Mouse (Mus musculus) B cell, adult 67 days (primary cell): ENCODE data around the gene Sipa1. TPM values are rescaled to one million over a fixed set of nuclear protein-coding genes. Genes with fewer than 3 reads are reported as not detected.

Experiments
- total RNA-seq, 2 experiments: library from RNA; stranded (reverse); gene quantifications; 4 replicates each; pipeline ENCODE4 v1.2.4; 2023

The Sipa1 gene
- 100 to 1,000 TPM; 661 to 707 TPM for total RNA-seq

DNA sequence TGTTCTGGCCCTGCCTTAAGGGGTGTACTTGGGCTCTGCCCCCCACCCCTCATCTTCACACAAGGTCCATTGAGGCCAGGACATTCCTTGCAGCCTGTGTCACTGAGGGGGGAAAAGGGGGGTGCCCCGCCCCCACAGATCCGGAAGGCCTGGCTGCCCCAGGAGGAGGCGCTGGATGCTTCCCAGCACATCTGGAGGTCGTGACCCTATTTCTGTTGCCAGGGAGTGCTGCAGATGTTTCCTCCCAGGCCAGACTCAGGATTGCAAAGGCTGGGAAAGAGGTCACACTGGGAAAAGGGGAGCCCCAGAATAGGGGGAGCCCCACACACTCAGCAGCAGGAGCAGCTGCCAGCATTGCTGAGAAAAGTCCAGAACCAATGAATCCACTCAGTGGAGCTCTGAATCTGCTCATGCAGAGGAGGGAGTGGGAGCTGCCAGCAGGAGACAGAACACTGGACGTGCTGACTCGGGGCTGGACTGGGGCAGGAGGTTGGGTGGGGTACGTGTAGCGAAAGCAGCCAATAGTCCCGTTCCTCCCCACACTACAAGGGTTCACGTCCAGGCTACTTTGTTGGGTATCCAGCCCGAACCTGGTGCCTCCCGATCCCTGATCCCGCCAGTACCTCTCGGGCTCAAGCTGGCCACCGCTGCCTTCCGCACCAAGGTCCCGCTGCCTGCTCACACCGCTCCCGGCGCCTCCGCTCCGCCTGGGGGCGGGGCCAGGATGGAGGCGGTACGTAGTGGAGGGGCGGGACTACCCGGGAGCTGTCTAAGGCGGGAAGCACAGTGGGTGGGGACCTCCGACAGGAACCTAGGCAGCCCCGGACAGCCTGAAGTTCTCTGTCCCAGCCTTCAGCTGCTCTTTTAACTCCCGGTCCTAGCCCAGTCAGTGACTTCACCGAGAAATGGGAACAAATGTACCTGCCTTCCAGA lies at the start of gene Sipa1:
Gene Sipa1, minus strand, starts transcription at position 727 of the 933 bp plus-strand sequence.

DNA sequence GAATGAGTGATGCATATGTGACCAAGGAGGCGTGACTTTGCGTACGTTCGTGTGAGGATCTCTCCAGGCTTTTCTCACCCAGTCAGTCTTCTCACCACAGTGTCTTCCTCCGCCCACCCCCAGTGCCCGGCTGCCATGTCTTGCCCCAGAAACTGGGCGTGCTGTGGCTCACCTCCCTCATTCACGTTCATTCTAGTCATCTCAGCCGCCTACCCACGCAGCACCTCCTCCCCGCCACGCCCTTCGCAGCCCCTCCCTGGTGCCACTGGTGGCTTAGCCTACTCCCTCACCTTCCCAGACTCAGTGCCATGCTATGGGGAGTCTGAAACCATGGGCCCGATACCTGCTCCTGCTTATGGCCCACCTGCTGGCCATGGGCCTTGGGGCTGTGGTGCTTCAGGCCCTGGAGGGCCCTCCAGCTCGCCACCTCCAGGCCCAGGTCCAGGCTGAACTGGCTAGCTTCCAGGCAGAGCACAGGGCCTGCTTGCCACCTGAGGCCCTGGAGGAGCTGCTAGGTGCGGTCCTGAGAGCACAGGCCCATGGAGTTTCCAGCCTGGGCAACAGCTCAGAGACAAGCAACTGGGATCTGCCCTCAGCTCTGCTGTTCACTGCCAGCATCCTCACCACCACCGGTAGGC lies 40.8 kb upstream of the Sipa1 start, which contains the start of gene Kcnk7:
Gene Kcnk7, plus strand, starts transcription at position 205 of the 638 bp plus-strand sequence.

DNA sequence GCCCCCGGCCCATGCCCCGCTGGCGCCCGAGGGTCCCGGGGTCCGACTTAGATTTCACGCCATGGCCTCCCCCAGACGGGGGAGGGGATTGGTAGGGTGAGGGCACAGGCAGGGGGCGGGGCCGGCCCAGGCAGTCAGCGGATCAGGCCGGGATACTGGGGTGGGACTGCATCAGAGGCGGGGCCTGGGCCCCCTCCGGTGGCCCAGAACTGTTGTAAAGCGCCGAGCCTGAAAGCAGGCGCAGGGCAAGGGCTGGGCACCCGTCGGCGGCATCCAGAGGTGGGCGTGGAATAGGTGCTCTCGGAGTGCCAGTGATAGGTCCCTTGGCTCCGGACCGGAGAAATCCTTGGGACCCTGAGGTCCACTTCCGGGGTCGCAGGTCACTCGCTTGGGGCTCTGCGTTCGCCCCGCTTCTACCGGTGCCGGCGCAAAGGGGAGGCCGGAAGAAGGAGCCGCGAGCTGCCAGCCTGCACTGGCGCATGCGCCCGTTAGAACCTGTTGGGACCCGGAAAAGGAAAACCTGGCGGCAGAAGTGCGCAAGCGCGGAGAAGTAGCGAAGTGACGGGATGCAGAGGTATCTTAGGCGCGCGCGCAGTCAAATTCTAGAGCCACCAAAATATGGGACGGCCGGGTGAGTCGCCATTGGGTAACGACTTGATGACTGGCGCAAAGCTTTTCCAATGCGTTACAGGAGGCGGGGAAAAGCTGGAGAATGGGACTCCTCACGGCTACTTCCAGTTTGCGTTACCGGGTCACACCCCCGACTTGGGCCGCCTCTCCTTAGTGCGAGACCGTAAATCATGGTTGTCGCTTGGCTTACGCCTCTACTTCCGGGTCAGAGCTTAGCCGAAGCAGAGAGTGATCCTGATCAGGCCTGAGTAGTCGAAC lies 24.9 kb upstream of the Sipa1 start, which contains the start of the genes Map3k11 and Pcnx3:
Gene Map3k11, plus strand, starts transcription at position 543 of the 888 bp plus-strand sequence.
Gene Pcnx3, minus strand, starts transcription at position 709 of the 888 bp plus-strand sequence.

DNA sequence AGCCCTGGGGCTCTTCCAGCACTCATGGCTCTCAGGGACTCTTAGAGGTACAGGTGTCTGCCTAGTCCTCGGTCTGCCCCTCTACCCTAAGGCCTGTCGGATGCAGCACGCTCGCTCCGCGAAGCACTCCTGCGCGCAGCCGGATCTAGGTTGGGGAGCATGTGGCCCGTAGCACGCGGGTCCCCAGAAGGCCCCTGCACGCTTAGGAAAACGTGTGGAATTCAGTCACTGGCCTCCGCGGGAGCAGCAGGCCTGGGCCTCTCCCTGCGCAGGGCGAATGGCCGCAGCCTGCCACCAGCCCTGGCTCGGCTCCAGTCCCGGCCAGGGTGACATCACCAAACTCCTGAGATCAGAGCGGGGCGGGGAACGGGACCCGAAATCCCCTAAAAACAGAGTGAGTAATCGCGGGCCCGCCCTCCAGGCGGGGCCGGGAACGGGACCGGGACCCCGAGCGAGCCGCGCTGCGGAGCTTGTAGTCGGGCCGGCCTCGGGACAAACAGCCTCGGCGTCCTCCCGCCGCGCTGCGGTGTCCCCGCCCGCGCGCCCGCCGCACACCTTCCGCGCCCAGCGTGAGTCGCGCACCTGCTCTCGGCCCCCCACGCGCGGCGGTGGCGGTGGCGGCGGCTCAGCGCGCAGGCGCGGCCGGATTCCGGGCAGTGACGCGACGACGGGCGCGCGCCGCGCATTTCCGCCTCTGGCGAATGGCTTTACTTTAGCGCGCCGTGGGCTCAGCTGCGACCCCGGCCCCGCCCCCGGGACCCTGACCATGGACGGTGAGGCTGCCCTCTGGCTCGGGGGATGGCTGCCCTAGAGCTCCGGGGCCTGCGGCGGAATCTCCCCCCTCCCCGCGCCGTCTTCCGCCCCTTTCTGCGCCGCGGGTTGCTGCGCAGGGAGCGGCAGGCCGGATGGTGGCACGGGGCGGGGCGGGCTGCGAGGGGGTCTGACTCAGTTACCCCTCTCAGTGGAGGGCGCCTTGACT lies 26.1 kb downstream of the Sipa1 start, which contains the start of gene Rela:
Gene Rela, plus strand, starts transcription at position 415 of the 979 bp plus-strand sequence.

DNA sequence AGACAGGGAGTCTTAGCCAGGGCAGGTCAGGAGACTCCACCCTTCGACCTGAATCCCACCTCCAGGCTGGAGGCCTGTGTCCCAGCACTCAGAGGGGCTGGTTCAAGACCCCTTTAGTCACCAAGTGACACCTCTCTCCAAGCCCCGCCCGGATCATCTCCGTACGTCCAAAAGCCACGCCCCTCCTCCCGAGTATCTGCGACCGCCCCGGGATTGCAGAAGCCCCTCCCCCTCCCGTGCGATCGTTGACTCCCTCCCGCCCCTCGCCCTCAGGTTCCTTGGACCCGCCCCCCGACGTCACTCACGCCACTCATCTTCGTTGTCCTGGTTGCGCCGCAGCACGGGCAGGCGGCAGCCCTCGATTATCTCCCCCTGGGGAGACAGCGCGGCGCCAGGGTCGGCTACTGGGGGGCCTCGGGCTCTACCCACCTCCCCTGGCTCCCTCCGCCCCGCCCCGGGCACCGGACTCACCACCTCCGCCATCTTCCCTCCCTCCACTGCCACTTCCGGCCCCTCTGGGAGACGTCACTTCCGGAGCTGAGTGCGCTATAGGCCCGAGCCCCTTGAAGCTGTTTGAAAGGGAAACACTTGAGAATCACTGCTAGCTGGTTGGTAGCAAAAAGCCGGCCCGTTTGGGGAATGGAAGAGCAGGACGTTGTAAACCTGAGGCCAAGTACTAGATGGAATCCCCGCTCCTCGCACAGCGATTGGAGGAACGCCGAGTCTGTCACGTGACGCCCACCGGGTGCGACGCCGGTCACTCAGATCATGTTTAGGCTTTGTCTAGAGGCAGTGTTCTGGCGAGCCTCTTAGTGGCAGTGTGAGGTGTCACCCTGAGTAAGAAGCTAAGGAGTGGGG lies 53.7 kb downstream of the Sipa1 start, which contains the start of gene Kat5:
Gene Kat5, minus strand, starts transcription at position 691 of the 858 bp plus-strand sequence.

DNA sequence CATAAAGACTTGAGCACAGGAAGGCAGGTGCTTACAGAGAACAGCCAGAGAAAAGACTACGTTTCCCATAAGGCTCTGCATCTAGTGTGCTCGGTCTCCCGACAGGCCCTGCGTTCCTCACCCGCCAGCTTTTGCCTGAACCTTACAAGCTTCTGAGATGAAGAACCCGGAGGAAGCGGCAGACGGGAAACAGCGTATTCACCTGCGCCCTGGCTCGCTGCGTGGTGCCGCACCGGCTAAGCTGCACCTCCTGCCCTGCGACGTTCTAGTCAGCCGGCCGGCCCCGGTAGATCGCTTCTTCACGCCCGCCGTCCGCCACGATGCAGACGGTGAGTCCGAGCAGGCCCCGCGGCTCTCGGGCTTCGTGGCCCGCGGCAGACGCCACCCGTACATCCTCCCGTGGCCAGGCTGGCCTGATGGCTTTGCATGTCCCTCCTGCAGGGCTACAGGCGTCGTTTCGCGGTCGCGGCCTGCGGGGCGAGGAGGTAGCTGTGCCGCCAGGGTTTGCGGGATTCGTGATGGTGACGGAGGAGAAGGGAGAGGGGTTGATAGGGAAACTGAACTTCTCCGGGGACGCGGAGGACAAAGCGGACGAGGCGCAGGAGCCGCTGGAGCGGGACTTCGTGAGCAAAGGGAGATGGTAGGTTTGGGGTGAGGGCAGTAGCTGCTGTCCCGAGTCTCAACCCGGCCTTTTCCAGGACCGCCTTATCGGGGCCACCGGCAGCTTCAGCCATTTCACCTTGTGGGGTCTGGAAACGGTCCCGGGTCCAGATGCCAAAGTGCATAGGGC lies 61.6 kb downstream of the Sipa1 start, which contains the start of gene Rnaseh2c:
Gene Rnaseh2c, plus strand, starts transcription at position 122 of the 790 bp plus-strand sequence.

Other genes with a start within 250 kb of the Sipa1 start
- 100 to 1,000 TPM; 174 to 177 TPM for gene Drap1, start 238.7 kb downstream of the Sipa1 start, total RNA-seq
- gene AI837181, start 238.6 kb downstream of the Sipa1 start, total RNA-seq = 10 to 100 TPM; 59.5 to 60.9 TPM
- gene Fosl1, start 216.2 kb downstream of the Sipa1 start, total RNA-seq = 1 to 10 TPM in 1 of 2 experiments, not detected in 1; 1.3 TPM
- 1 to 10 TPM; 3.1 to 3.6 TPM for gene Ccdc85b, start 205.8 kb downstream of the Sipa1 start, total RNA-seq
- 100 to 1,000 TPM; 115 to 174 TPM for gene Fibp, start 203.1 kb downstream of the Sipa1 start, total RNA-seq
- gene Ctsw, start 195.2 kb downstream of the Sipa1 start, total RNA-seq = 1 to 10 TPM; 2.0 to 3.3 TPM
- 1 to 10 TPM in 1 of 2 experiments, not detected in 1; 1.5 TPM for gene Efemp2, start 189.8 kb downstream of the Sipa1 start, total RNA-seq
- gene Mus81, start 175.3 kb downstream of the Sipa1 start, total RNA-seq = 10 to 100 TPM; 39.6 to 51.8 TPM
- gene Cfl1, start 173.3 kb downstream of the Sipa1 start, total RNA-seq = 1,000 to 10,000 TPM; 1,245 to 1,301 TPM
- 1 to 10 TPM; 3.5 to 4.9 TPM for gene 1700020D05Rik, start 159.9 kb downstream of the Sipa1 start, total RNA-seq
- gene Snx32, start 153.2 kb downstream of the Sipa1 start, total RNA-seq = 10 to 100 TPM; 10.4 to 14.2 TPM
- gene Ovol1, start 103.1 kb downstream of the Sipa1 start, total RNA-seq = not detected
- gene Ap5b1, start 95.7 kb downstream of the Sipa1 start, total RNA-seq = 10 to 100 TPM; 21.5 to 25.2 TPM
- gene Rnaseh2c, start 61.8 kb downstream of the Sipa1 start, total RNA-seq = 100 to 1,000 TPM in 1 of 2 experiments, 10 to 100 TPM in 1; 92.4 to 109 TPM
- gene Kat5, start 53.5 kb downstream of the Sipa1 start, total RNA-seq = 100 to 1,000 TPM; 107 to 122 TPM
- 100 to 1,000 TPM; 132 to 136 TPM for gene Rela, start 26.2 kb downstream of the Sipa1 start, total RNA-seq
- gene Map3k11, start 25.0 kb upstream of the Sipa1 start, total RNA-seq = 10 to 100 TPM; 62.0 to 64.7 TPM
- 100 to 1,000 TPM; 203 to 215 TPM for gene Pcnx3, start 25.2 kb upstream of the Sipa1 start, total RNA-seq
- gene Kcnk7, start 40.7 kb upstream of the Sipa1 start, total RNA-seq = not detected
- gene Ehbp1l1, start 62.6 kb upstream of the Sipa1 start, total RNA-seq = 10 to 100 TPM; 57.1 to 58.7 TPM
- 10 to 100 TPM; 23.5 to 24.9 TPM for gene Fam89b, start 65.9 kb upstream of the Sipa1 start, total RNA-seq
- not detected for gene Ltbp3, start 77.2 kb upstream of the Sipa1 start, total RNA-seq
- 10 to 100 TPM; 84.0 to 96.8 TPM for gene Scyl1, start 107.7 kb upstream of the Sipa1 start, total RNA-seq
- gene Frmd8, start 211.6 kb upstream of the Sipa1 start, total RNA-seq = 10 to 100 TPM; 39.6 to 41.7 TPM
- 10 to 100 TPM; 21.2 to 26.6 TPM for gene Slc25a45, start 214.1 kb upstream of the Sipa1 start, total RNA-seq
- gene Tigd3, start 230.4 kb upstream of the Sipa1 start, total RNA-seq = 1 to 10 TPM; 3.4 to 4.2 TPM
- gene Dpf2, start 249.3 kb upstream of the Sipa1 start, total RNA-seq = 100 to 1,000 TPM; 171 to 191 TPM